16 mouse cellular contexts compared by ENCODE assay signal in genomic region chr6:112829196-112829595, GRCm38 (mm10).
A peak's percentile ranks its signal among the peaks of the same experiment; 100 is the strongest.
DNase-seq lines count a peak whose midpoint lies in the region; ATAC-seq and TF ChIP-seq lines count a peak whose summit lies in the region.
"Had no signal": no experiment of that assay in that cellular context is flagged by ENCODE, and none has a peak within 500 bp of the region (broad histone marks: within the 10 kb centered on the region; RNA-seq: fewer than 3 reads in every experiment).

No protein-coding gene starts in this region.

- no peak for TF ChIP-seq CTCF in forebrain, postnatal 0 days (IDR thresholded peaks at IDR 0.05; ENCODE audit: low read depth)
- 0 out of 2 replicates have a peak, but pooled peaks have one; percentile 9 for TF ChIP-seq CTCF in olfactory bulb, adult 2 months (IDR thresholded peaks at IDR 0.05; ENCODE audit: insufficient read depth, low read depth, low read length)

- WGBS in forebrain, embryonic 14.5 days = 81% methylated on average over 12 of the region's 12 CpGs
- WGBS in forebrain, postnatal 0 days = 61% methylated on average over 12 of the region's 12 CpGs
- 58% methylated on average over 12 of the region's 12 CpGs for WGBS in hindbrain, embryonic 14.5 days
- WGBS in olfactory bulb, adult 2 months = 42% methylated on average over 12 of the region's 12 CpGs

- peaks cover 9% of the 10 kb centered on the region for H3K4me1 ChIP-seq in forebrain, embryonic 14.5 days (ENCODE audit: control insufficient read depth, insufficient read depth, low read length)
- H3K4me1 ChIP-seq in forebrain, postnatal 0 days (ENCODE audit: insufficient read depth) = peaks cover 3% of the 10 kb centered on the region; the same call in 1 of the 2 replicates
- peaks cover 0 to 3% of the 10 kb centered on the region in 2 experiments; a peak in 1 of 4 replicates for H3K4me1 ChIP-seq in ES-E14 (ENCODE audit: control insufficient read depth in 2 of 2, insufficient read depth in 2 of 2, low read length in 2 of 2, poor library complexity in 1 of 2)
- peaks cover 38% of the 10 kb centered on the region for H3K4me1 ChIP-seq in hindbrain, embryonic 14.5 days (replicated peaks; ENCODE audit: control insufficient read depth, insufficient read depth, low read length)
- H3K4me1 ChIP-seq in olfactory bulb, adult 2 months (ENCODE audit: control insufficient read depth, insufficient read depth, low read length) = peaks cover 29% of the 10 kb centered on the region
- H3K4me1 ChIP-seq: heart, embryonic 12.5 days; liver, embryonic 15.5 days had no signal

- H3K27ac ChIP-seq in forebrain, embryonic 14.5 days (ENCODE audit: low read depth, low read length) = 0 out of 2 replicates have a peak overlapping the region, but pooled peaks have one; percentile 33
- no peak overlapping the region for H3K27ac ChIP-seq in forebrain, postnatal 0 days (ENCODE audit: low read depth, low read length)
- no peak overlapping the region for H3K27ac ChIP-seq in ES-E14 (ENCODE audit: insufficient read depth, low read depth, low read length, poor library complexity, severe bottlenecking)
- peak overlapping the region; percentile 44; the same call in 1 of the 2 replicates for H3K27ac ChIP-seq in hindbrain, embryonic 14.5 days
- H3K27ac ChIP-seq in olfactory bulb, adult 2 months (ENCODE audit: insufficient read depth, low read depth, low read length) = peak overlapping the region; percentile 46; the same call in 1 of the 2 replicates
- H3K27ac ChIP-seq: gastrocnemius, adult 2 months; limb, embryonic 12.5 days; liver, embryonic 15.5 days had no signal

- no peak for DNase-seq in forebrain, embryonic 14.5 days (ENCODE audit: low spot score)
- DNase-seq in forebrain, postnatal 0 days = no peak
- DNase-seq in ES-E14 (ENCODE audit: low read depth, low spot score) = no peak
- no peak for DNase-seq in hindbrain, embryonic 14.5 days (ENCODE audit: low spot score)
- no peak for DNase-seq in gastrocnemius, adult 8-10 months (ENCODE audit: low spot score in 2 of 2)
- DNase-seq in heart, adult 9 months (ENCODE audit: low spot score in 2 of 2) = no peak
- DNase-seq: gastrocnemius, adult 2 months; heart, postnatal 4 days; kidney, adult 8-10 months; lung, postnatal 36 days had no signal

- H3K36me3 ChIP-seq in forebrain, embryonic 14.5 days (ENCODE audit: control insufficient read depth, insufficient read depth, low read length) = peaks cover 17% of the 10 kb centered on the region; the same call in 1 of the 2 replicates
- peaks cover 7% of the 10 kb centered on the region; the same call in 1 of the 2 replicates for H3K36me3 ChIP-seq in forebrain, postnatal 0 days (ENCODE audit: insufficient read depth)
- no peaks in the 10 kb centered on the region for H3K36me3 ChIP-seq in ES-E14 (ENCODE audit: control insufficient read depth, insufficient read depth, low read length, poor library complexity, severe bottlenecking)
- peaks cover 10% of the 10 kb centered on the region; the same call in 1 of the 2 replicates for H3K36me3 ChIP-seq in hindbrain, embryonic 14.5 days (replicated peaks; ENCODE audit: control insufficient read depth, insufficient read depth)
- H3K36me3 ChIP-seq: heart, embryonic 12.5 days; limb, embryonic 12.5 days; liver, embryonic 15.5 days had no signal

- in situ Hi-C loops in ES-E14 (cut with MboI; ENCODE audit: low sequenced_read_pairs in 2 of 2, unreplicated experiment in 2 of 2) = no loop called here

- H3K4me2 ChIP-seq in forebrain, embryonic 14.5 days (ENCODE audit: low read length) = no peak overlapping the region
- no peak overlapping the region for H3K4me2 ChIP-seq in forebrain, postnatal 0 days (ENCODE audit: low read depth)
- no peak overlapping the region for H3K4me2 ChIP-seq in hindbrain, embryonic 14.5 days (replicated peaks)
- H3K4me2 ChIP-seq: heart, embryonic 12.5 days; limb, embryonic 12.5 days; liver, embryonic 15.5 days had no signal

- H3K4me3 ChIP-seq in forebrain, embryonic 14.5 days (ENCODE audit: low read depth, low read length) = no peak overlapping the region
- H3K4me3 ChIP-seq in forebrain, postnatal 0 days (ENCODE audit: low read depth, low read length) = no peak overlapping the region
- peak overlapping the region; percentile 35 to 39; a peak in 2 of 4 replicates for H3K4me3 ChIP-seq in ES-E14 (ENCODE audit: insufficient read depth in 1 of 2, low read depth in 1 of 2, low read length in 2 of 2, poor library complexity in 1 of 2, severe bottlenecking in 1 of 2)
- H3K4me3 ChIP-seq in hindbrain, embryonic 14.5 days (replicated peaks; ENCODE audit: low read length) = no peak overlapping the region
- H3K4me3 ChIP-seq in olfactory bulb, adult 2 months (ENCODE audit: insufficient read depth, low read depth, low read length) = no peak overlapping the region
- H3K4me3 ChIP-seq: erythroblast, embryonic 14.5 days; gastrocnemius, adult 2 months; heart, embryonic 12.5 days; limb, embryonic 12.5 days; liver, embryonic 15.5 days; myocyte had no signal

- no peak for ATAC-seq in forebrain, embryonic 14.5 days
- ATAC-seq in forebrain, postnatal 0 days = no peak
- no peak for ATAC-seq in hindbrain, embryonic 14.5 days (ENCODE audit: low FRiP score)

- no peaks in the 10 kb centered on the region for H3K9me3 ChIP-seq in forebrain, embryonic 14.5 days (replicated peaks; ENCODE audit: control insufficient read depth, low read length)
- H3K9me3 ChIP-seq in forebrain, postnatal 0 days (ENCODE audit: low read length) = no peaks in the 10 kb centered on the region
- H3K9me3 ChIP-seq in ES-E14 (ENCODE audit: control insufficient read depth, insufficient read depth, low read depth, low read length) = no peaks in the 10 kb centered on the region
- no peaks in the 10 kb centered on the region for H3K9me3 ChIP-seq in hindbrain, embryonic 14.5 days (ENCODE audit: control insufficient read depth, low read length)
- H3K9me3 ChIP-seq: heart, embryonic 12.5 days; limb, embryonic 12.5 days; liver, embryonic 15.5 days had no signal

- H3K9ac ChIP-seq in forebrain, embryonic 14.5 days (ENCODE audit: low read length) = no peak overlapping the region
- H3K9ac ChIP-seq in forebrain, postnatal 0 days = no peak overlapping the region
- H3K9ac ChIP-seq in ES-E14 (ENCODE audit: insufficient read depth, low read depth, low read length, poor library complexity, severe bottlenecking) = no peak overlapping the region
- H3K9ac ChIP-seq in hindbrain, embryonic 14.5 days = no peak overlapping the region
- H3K9ac ChIP-seq: heart, embryonic 12.5 days; limb, embryonic 12.5 days; liver, embryonic 15.5 days had no signal

- no peak for TF ChIP-seq POLR2A in olfactory bulb, adult 2 months (IDR thresholded peaks at IDR 0.05; ENCODE audit: insufficient read depth, low read depth, low read length)

- no peaks in the 10 kb centered on the region for H3K27me3 ChIP-seq in forebrain, embryonic 14.5 days (replicated peaks; ENCODE audit: control insufficient read depth, insufficient read depth, low read length)
- no peaks in the 10 kb centered on the region for H3K27me3 ChIP-seq in forebrain, postnatal 0 days (ENCODE audit: insufficient read depth, low read length)
- H3K27me3 ChIP-seq in hindbrain, embryonic 14.5 days (ENCODE audit: control insufficient read depth, insufficient read depth, low read length) = no peaks in the 10 kb centered on the region
- H3K27me3 ChIP-seq: limb, embryonic 12.5 days; liver, embryonic 15.5 days had no signal

TF ChIP-seq in ES-E14, 5 proteins besides CTCF, POLR2A, EP300 and RAD21:
- TF ChIP-seq MAFK (IDR thresholded peaks at IDR 0.05; ENCODE audit: insufficient read depth, low read depth, low read length) (no peak), ZNF384 (IDR thresholded peaks at IDR 0.05; ENCODE audit: low read depth, low read length) (no peak)

Comparison
In these comparisons a context has a peak if more than half of its experiments do, and no peak if none do; other contexts are left out.
1. H3K27ac ChIP-seq: peak in forebrain, embryonic 14.5 days (single experiment), hindbrain, embryonic 14.5 days (single experiment) and olfactory bulb, adult 2 months (single experiment); none in forebrain, postnatal 0 days (single experiment) and ES-E14 (single experiment).
2. H3K4me3 ChIP-seq: peak in ES-E14 (2 of 2); none in forebrain, embryonic 14.5 days (single experiment), forebrain, postnatal 0 days (single experiment), hindbrain, embryonic 14.5 days (single experiment) and olfactory bulb, adult 2 months (single experiment).